Mouse (Mus musculus): ENCODE data around the gene Gm5868. TPM values are rescaled to one million over a fixed set of nuclear protein-coding genes. Genes with fewer than 3 reads are reported as not detected.

The Gm5868 gene
- total RNA-seq, 2 experiments from 2014 or later: 0.83 to 2.0 TPM

DNA sequence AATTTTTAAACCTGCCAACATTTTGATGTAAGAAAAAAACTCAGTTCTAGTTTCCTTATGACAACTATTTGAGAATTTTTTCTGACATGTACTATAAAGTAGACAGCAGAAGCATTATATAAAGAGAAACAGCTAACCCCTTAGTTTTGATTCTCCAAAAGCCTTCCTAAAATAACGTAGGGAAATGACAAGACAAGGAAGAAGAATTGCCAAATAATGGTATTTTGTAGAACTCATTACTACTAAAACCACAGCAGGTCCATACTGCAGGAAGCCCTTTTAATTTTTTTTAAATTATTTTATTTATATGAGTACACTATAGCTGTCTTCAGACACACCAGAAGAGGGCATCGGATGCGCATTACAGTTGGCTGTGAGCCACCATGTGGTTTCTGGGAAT, 36.1 kb downstream of the Gm5868 start:
- DNase-seq (ENCODE audit: low spot score in 2 of 2): no peak

Other genes with a start within 250 kb of the Gm5868 start
- gene Corin, start 83.1 kb downstream of the Gm5868 start, total RNA-seq (2021): under 1 TPM in 1 of 2 experiments, not detected in 1; 0.16 TPM
- 10 to 100 TPM; 11.9 to 13.5 TPM for gene Nfxl1, start 27.9 kb downstream of the Gm5868 start, total RNA-seq (2021)
- gene Zar1, start 6.3 kb downstream of the Gm5868 start, total RNA-seq (2021): not detected
- gene Cnga1, start 56.7 kb upstream of the Gm5868 start, total RNA-seq (2021): not detected
- gene Nipal1, start 60.2 kb upstream of the Gm5868 start, total RNA-seq (2021): 1 to 10 TPM in 1 of 2 experiments, under 1 TPM in 1; 0.64 to 3.7 TPM
- under 1 TPM in 1 of 2 experiments, not detected in 1; 0.29 TPM for gene Txk, start 165.2 kb upstream of the Gm5868 start, total RNA-seq (2021)

All from adrenal gland, adult 18-20 months (tissue).